Mouse (Mus musculus) urinary bladder, postnatal 36 days (tissue): Measurements from ENCODE around the gene Tnip3.

Experiments
- DNase-seq, 2 experiments: peaks; one replicate each; pipeline ENCODE4 v3.0.0; 2022; ENCODE audit warnings: low spot score in 2 of 2, mixed read lengths in 1 of 2

Gene Tnip3

GRCm38 (mm10) chr6:65584870-65585332, 59.8 kb downstream of the Tnip3 start:
- DNase-seq, result no peak

- DNase-seq, result no peak
Measured at GRCm38 (mm10) chr6:65585333-65586053, 60.4 kb downstream of the Tnip3 start.

GRCm38 (mm10) chr6:65588847-65589246, 63.7 kb downstream of the Tnip3 start:
- no peak for DNase-seq

GRCm38 (mm10) chr6:65590018-65590417, 64.9 kb downstream of the Tnip3 start:
- no peak for DNase-seq

GRCm38 (mm10) chr6:65594171-65594570, 69.1 kb downstream of the Tnip3 start:
- no peak for DNase-seq

GRCm38 (mm10) chr6:65595371-65595770, 70.3 kb downstream of the Tnip3 start:
- no peak for DNase-seq

- no peak for DNase-seq
Measured at GRCm38 (mm10) chr6:65597056-65597818, 72.1 kb downstream of the Tnip3 start.

GRCm38 (mm10) chr6:65598522-65598921, 73.4 kb downstream of the Tnip3 start:
- DNase-seq, result no peak

GRCm38 (mm10) chr6:65599865-65600739, 75.0 kb downstream of the Tnip3 start:
- DNase-seq, result no peak

- DNase-seq, result no peak
Measured at GRCm38 (mm10) chr6:65600887-65601286, 75.8 kb downstream of the Tnip3 start.

- DNase-seq, result no peak
Measured at GRCm38 (mm10) chr6:65605778-65606177, 80.7 kb downstream of the Tnip3 start.

GRCm38 (mm10) chr6:65606946-65607345, 81.8 kb downstream of the Tnip3 start:
- no peak for DNase-seq

- no peak for DNase-seq
Measured at GRCm38 (mm10) chr6:65611834-65612233, 86.7 kb downstream of the Tnip3 start.

- DNase-seq, result no peak
Measured at GRCm38 (mm10) chr6:65613924-65614585, 88.9 kb downstream of the Tnip3 start.

GRCm38 (mm10) chr6:65615641-65616040, 90.5 kb downstream of the Tnip3 start:
- DNase-seq, result no peak

- DNase-seq, result no peak
Measured at GRCm38 (mm10) chr6:65621260-65621659, 96.1 kb downstream of the Tnip3 start.

- DNase-seq, result no peak
Measured at GRCm38 (mm10) chr6:65623016-65623715, 98.1 kb downstream of the Tnip3 start.

- DNase-seq, result no peak
Measured at GRCm38 (mm10) chr6:65630578-65630977, 105.5 kb downstream of the Tnip3 start.

- no peak for DNase-seq
Measured at GRCm38 (mm10) chr6:65632184-65632583, 107.1 kb downstream of the Tnip3 start.

- no peak for DNase-seq
Measured at GRCm38 (mm10) chr6:65642431-65642830, 117.3 kb downstream of the Tnip3 start.

GRCm38 (mm10) chr6:65644110-65644509, 119.0 kb downstream of the Tnip3 start:
- no peak for DNase-seq
